Mouse (Mus musculus) heart, embryonic 12.5 days (tissue): ENCODE measurements at regions not wholly inside any gene's neighbourhood (a gene's known extent, or its start where the extent isn't known, plus 50 kb on each side); places are given as distances from the start of the nearest gene placed in this dataset.
A peak's percentile ranks its signal among the peaks of the same experiment; 100 is the strongest.

ENCODE experiments used
- ATAC-seq: fragments of 200-750 bp; cut with Nextera tagmentation; 2 replicates; pipeline ENCODE4 v1.8.0; 2017; ENCODE audit warnings: moderate TSS enrichment, moderate library complexity; ENCODE audit not compliant: insufficient number of reproducible peaks, low FRiP score
- H3K27ac ChIP-seq: fragments of 300-500 bp; sonication (generic); 2 replicates; pipeline ENCODE4 v1.5.1; 2016; ENCODE audit warnings: mild to moderate bottlenecking, moderate library complexity; ENCODE audit not compliant: poor library complexity, severe bottlenecking
- H3K27me3 ChIP-seq: fragments of 300-500 bp; sonication (generic); replicated peaks from 2 replicates; pipeline ENCODE4 v1.6.1; 2016; ENCODE audit warnings: mild to moderate bottlenecking, moderate library complexity
- H3K36me3 ChIP-seq: fragments of 300-500 bp; sonication (generic); 2 replicates; pipeline ENCODE4 v1.6.1; 2016; ENCODE audit warnings: mild to moderate bottlenecking, moderate library complexity
- H3K4me1 ChIP-seq: fragments of 300-500 bp; sonication (generic); replicated peaks from 2 replicates; pipeline ENCODE4 v1.6.1; 2016; ENCODE audit warnings: mild to moderate bottlenecking
- H3K4me2 ChIP-seq: fragments of 300-500 bp; sonication (generic); 2 replicates; pipeline ENCODE4 v1.6.1; 2016; ENCODE audit warnings: mild to moderate bottlenecking, moderate library complexity
- H3K4me3 ChIP-seq: fragments of 300-500 bp; sonication (generic); 2 replicates; pipeline ENCODE4 v1.5.1; 2016; ENCODE audit warnings: mild to moderate bottlenecking
- H3K9ac ChIP-seq: fragments of 300-500 bp; sonication (generic); 2 replicates; pipeline ENCODE4 v1.6.1; 2016; ENCODE audit warnings: mild to moderate bottlenecking, moderate library complexity
- H3K9me3 ChIP-seq: fragments of 300-500 bp; sonication (generic); replicated peaks from 2 replicates; pipeline ENCODE4 v1.6.1; 2016; ENCODE audit warnings: mild to moderate bottlenecking, moderate library complexity
- WGBS: fragments of 180-500 bp; shearing (Covaris S2); methylation state at CpG from one replicate; pipeline ENCODE4 v1.1.7; 2016; 5-methylcytosine and 5-hydroxymethylcytosine counted together

DNA sequence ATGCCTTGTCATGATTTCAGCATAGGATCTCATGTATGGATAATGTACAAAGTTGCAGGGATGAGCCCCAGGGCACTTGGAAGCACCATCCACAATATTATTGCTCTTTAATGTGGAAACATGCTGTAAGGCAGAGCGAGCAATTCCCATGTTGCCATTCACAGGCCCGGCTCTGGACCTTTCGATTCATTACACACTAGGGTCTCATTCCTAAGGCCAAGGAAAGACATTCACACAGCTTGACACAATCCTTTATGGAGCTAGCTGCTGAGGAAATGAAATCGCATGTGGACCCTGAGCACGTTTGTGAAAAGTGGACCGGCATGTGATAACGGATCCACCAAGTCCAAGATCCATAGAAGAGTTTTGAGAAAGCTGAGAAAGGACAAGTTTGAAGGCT is 105.2 kb downstream of the Elovl4 start:
- H3K4me3 ChIP-seq = no peak overlapping the region
- no peak for ATAC-seq
- H3K27ac ChIP-seq = no peak overlapping the region
- H3K9me3 ChIP-seq = no peaks in the 10 kb centered on the region
- H3K4me1 ChIP-seq = no peaks in the 10 kb centered on the region
- H3K36me3 ChIP-seq = no peaks in the 10 kb centered on the region
- no peaks in the 10 kb centered on the region for H3K27me3 ChIP-seq
- H3K4me2 ChIP-seq = no peak overlapping the region
- H3K9ac ChIP-seq = no peak overlapping the region
- 87% methylated on average over 7 of the region's 7 CpGs for WGBS

DNA sequence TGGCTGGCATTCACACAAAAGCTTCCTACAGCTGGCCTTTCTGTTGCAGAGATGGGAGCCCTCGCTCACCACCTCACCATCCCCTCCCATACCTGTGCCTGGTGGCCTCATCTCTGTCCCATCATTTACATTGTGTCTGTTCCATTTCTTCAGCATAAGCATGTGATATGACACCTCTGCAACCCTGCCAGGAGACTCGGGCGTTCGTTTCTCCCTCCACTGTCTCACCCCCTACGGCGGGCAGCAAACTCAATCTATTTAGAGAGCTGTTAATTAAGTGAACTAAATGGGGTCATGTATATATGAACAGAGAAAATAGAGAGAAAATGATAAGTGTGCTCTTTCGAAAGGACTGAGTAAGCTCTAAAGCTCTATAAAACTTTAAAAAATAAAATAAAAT is 106.0 kb downstream of the Elovl4 start:
- Histone ChIP-seq H3K9me3 (no peaks in the 10 kb centered on the region), H3K36me3 (no peaks in the 10 kb centered on the region), H3K4me2 (no peak overlapping the region), H3K9ac (no peak overlapping the region), H3K4me3 (no peak overlapping the region), H3K27me3 (no peaks in the 10 kb centered on the region), H3K4me1 (no peaks in the 10 kb centered on the region), H3K27ac (no peak overlapping the region)
- no peak for ATAC-seq
- 84% methylated on average over 7 of the region's 7 CpGs for WGBS

- 19% methylated on average over 24 of the region's 24 CpGs for WGBS
- no peak for ATAC-seq
These were observed 114.5 kb downstream of the Elovl4 start for GRCm38 (mm10) chr9:83691332-83692198.

More at GRCm38 (mm10) chr9:83691332-83692198, 114.5 kb downstream of the Elovl4 start:
- Histone ChIP-seq H3K36me3 (no peaks in the 10 kb centered on the region), H3K4me3 (peak overlapping the region; percentile 31), H3K4me2 (peak overlapping the region; percentile 51), H3K27ac (no peak overlapping the region), H3K9ac (no peak overlapping the region), H3K27me3 (no peaks in the 10 kb centered on the region), H3K9me3 (no peaks in the 10 kb centered on the region), H3K4me1 (no peaks in the 10 kb centered on the region)
